Mouse (Mus musculus) WW6 (cell line): Measurements from ENCODE around the gene Ly6g5c.
A peak's percentile ranks its signal among the peaks of the same experiment; 100 is the strongest.

Experiments used
- DNase-seq: peaks from one replicate; pipeline ENCODE4 v3.0.0-alpha.2; 2013; ENCODE audit warnings: low read depth, low spot score

Ly6g5c gene

GRCm38 (mm10) chr17:35108097-35108496 lies at the start of gene Ly6g5c:
Ly6g5c (plus strand) TSS chr17:35108279.
- DNase-seq, result no peak

- no peak for DNase-seq
These were observed 49.8 kb upstream of the Ly6g5c start for GRCm38 (mm10) chr17:35058316-35058715.

- peak; percentile 67 for DNase-seq
These were observed 48.9 kb upstream of the Ly6g5c start, which contains the start of gene Ddah2 for GRCm38 (mm10) chr17:35058911-35059892. Ddah2 (plus strand) TSS chr17:35059035.

- DNase-seq, result no peak
These were observed 48.0 kb upstream of the Ly6g5c start for GRCm38 (mm10) chr17:35060071-35060470.

GRCm38 (mm10) chr17:35060737-35061297 lies 47.3 kb upstream of the Ly6g5c start:
- DNase-seq, result no peak

- no peak for DNase-seq
These were observed 46.8 kb upstream of the Ly6g5c start for GRCm38 (mm10) chr17:35061299-35061698.

- no peak for DNase-seq
These were observed 44.6 kb upstream of the Ly6g5c start for GRCm38 (mm10) chr17:35063466-35063865.

GRCm38 (mm10) chr17:35064378-35064877 lies 43.7 kb upstream of the Ly6g5c start:
- no peak for DNase-seq

- DNase-seq, result peak; percentile 56
These were observed 42.8 kb upstream of the Ly6g5c start, which contains the start of gene Ly6g6c for GRCm38 (mm10) chr17:35064951-35065947. Ly6g6c (plus strand) TSS chr17:35065388.

- DNase-seq, result no peak
These were observed 42.0 kb upstream of the Ly6g5c start, which contains the start of gene Mpig6b for GRCm38 (mm10) chr17:35066084-35066483. Mpig6b (minus strand) TSS chr17:35066184.

- DNase-seq, result no peak
These were observed 39.7 kb upstream of the Ly6g5c start for GRCm38 (mm10) chr17:35068213-35068914.

- no peak for DNase-seq
These were observed 37.4 kb upstream of the Ly6g5c start for GRCm38 (mm10) chr17:35070556-35071229.

- no peak for DNase-seq
These were observed 36.6 kb upstream of the Ly6g5c start for GRCm38 (mm10) chr17:35071454-35071853.

- no peak for DNase-seq
These were observed 34.0 kb upstream of the Ly6g5c start for GRCm38 (mm10) chr17:35074097-35074496.

GRCm38 (mm10) chr17:35076507-35077176 lies 31.4 kb upstream of the Ly6g5c start, which contains the start of gene Ly6g6e:
Ly6g6e (plus strand) TSS chr17:35076902.
- DNase-seq, result no peak

- no peak for DNase-seq
These were observed 30.8 kb upstream of the Ly6g5c start for GRCm38 (mm10) chr17:35077285-35077684.

- DNase-seq, result no peak
These were observed 30.3 kb upstream of the Ly6g5c start, which contains the start of gene Ly6g6d for GRCm38 (mm10) chr17:35077786-35078233. Ly6g6d (minus strand) TSS chr17:35078065.

- no peak for DNase-seq
These were observed 28.3 kb upstream of the Ly6g5c start for GRCm38 (mm10) chr17:35079778-35080177.

GRCm38 (mm10) chr17:35080248-35080647 lies 27.8 kb upstream of the Ly6g5c start:
- DNase-seq, result no peak
